Mouse (Mus musculus) stomach, embryonic 14.5 days (tissue): ENCODE data around the gene Memo1. TPM values are rescaled to one million over a fixed set of nuclear protein-coding genes. Genes with fewer than 3 reads are reported as not detected.
"Not testable (repeated sequence)": the region's sequence is repeated elsewhere in the genome, so short reads cannot be mapped to it uniquely, and the experiment has no call there.

Source experiments
- ATAC-seq: fragments of 200-750 bp; cut with Nextera tagmentation; 2 replicates; pipeline ENCODE4 v1.8.0; 2017; ENCODE audit warnings: low read depth, moderate TSS enrichment; ENCODE audit not compliant: insufficient number of reproducible peaks, insufficient read depth, low FRiP score
- H3K27ac ChIP-seq: fragments of 300-500 bp; sonication (generic); 2 replicates; pipeline ENCODE4 v1.5.1; 2014; ENCODE audit warnings: mild to moderate bottlenecking, low read length, moderate library complexity, mixed read lengths
- H3K27me3 ChIP-seq: fragments of 300-500 bp; sonication (generic); 2 replicates; pipeline ENCODE4 v1.6.1; 2014; ENCODE audit warnings: low read length, control low read depth, mixed read lengths; ENCODE audit not compliant: control insufficient read depth, insufficient read depth
- H3K36me3 ChIP-seq: fragments of 300-500 bp; sonication (generic); 2 replicates; pipeline ENCODE4 v1.6.1; 2014; ENCODE audit warnings: mild to moderate bottlenecking, control low read depth, low read length, moderate library complexity, mixed read lengths; ENCODE audit not compliant: control insufficient read depth, insufficient read depth
- H3K4me1 ChIP-seq: fragments of 300-500 bp; sonication (generic); 2 replicates; pipeline ENCODE4 v1.6.1; 2014; ENCODE audit warnings: low read length, control low read depth, mixed read lengths; ENCODE audit not compliant: control insufficient read depth, insufficient read depth
- H3K4me2 ChIP-seq: fragments of 300-500 bp; sonication (generic); replicated peaks from 2 replicates; pipeline ENCODE4 v1.6.1; 2014; ENCODE audit warnings: low read depth, low read length, control low read depth
- H3K4me3 ChIP-seq: fragments of 300-500 bp; sonication (generic); 2 replicates; pipeline ENCODE4 v1.5.1; 2014; ENCODE audit warnings: low read depth, low read length, control low read depth
- H3K9ac ChIP-seq: fragments of 300-500 bp; sonication (generic); replicated peaks from 2 replicates; pipeline ENCODE4 v1.6.1; 2014; ENCODE audit warnings: low read depth, mild to moderate bottlenecking, control low read depth, low read length, moderate library complexity, mixed read lengths
- H3K9me3 ChIP-seq: fragments of 300-500 bp; sonication (generic); 2 replicates; pipeline ENCODE4 v1.6.1; 2016; ENCODE audit warnings: low read depth, low read length, control low read depth; ENCODE audit not compliant: control insufficient read depth
- WGBS: fragments of 180-500 bp; shearing (Covaris S2); extraction: QIAGEN DNeasy Blood & Tissue Kit; methylation state at CpG from one replicate; pipeline ENCODE4 v1.1.7; 2014; 5-methylcytosine and 5-hydroxymethylcytosine counted together
- polyA plus RNA-seq: library from polyadenylated mRNA; unstranded; fragments of >200 nt; fragmentation: Nextera tagmentation; extraction: Ambion mirVana; gene quantifications from 2 replicates; pipeline ENCODE4 v1.2.1, GENCODE M21; 2014

The Memo1 gene
- polyA plus RNA-seq, 1 experiment from 2014 or later, result 94.8 TPM

DNA sequence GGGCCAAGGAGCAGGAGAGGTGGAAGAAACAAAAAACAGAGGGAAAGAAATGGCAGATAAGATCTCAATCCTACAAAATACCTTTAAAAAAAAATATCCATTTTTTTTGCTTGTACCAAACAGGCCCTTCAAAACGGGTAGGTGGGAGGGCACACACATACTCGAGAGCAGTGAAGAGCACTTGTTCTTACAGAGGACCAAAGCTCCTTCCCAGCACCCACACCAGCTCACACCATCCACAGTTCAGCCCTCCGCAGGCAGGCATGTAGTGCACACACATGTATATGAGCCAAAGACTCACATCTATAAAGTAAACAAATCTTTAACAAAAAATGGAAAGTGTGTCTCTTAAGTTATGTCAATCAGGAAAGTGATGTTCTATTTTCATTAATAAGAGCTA is 52.5 kb downstream of the Memo1 start:
- WGBS, result 56% methylated on average over 3 of the region's 3 CpGs
- H3K4me2 ChIP-seq, result no peak overlapping the region
- H3K27ac ChIP-seq, result no peak overlapping the region
- H3K36me3 ChIP-seq, result no peaks in the 10 kb centered on the region; the same call in 1 of the 2 replicates
- no peak for ATAC-seq
- H3K9ac ChIP-seq, result no peak overlapping the region
- no peaks in the 10 kb centered on the region for H3K9me3 ChIP-seq
- no peak overlapping the region for H3K4me3 ChIP-seq
- H3K4me1 ChIP-seq, result no peaks in the 10 kb centered on the region
- no peaks in the 10 kb centered on the region for H3K27me3 ChIP-seq

GRCm38 (mm10) chr17:74240322-74240721 is 55.0 kb downstream of the Memo1 start:
- Histone ChIP-seq H3K4me3 (no peak overlapping the region), H3K36me3 (no peaks in the 10 kb centered on the region; the same call in 1 of the 2 replicates), H3K4me2 (no peak overlapping the region), H3K27ac (no peak overlapping the region), H3K27me3 (no peaks in the 10 kb centered on the region), H3K9ac (no peak overlapping the region), H3K9me3 (no peaks in the 10 kb centered on the region), H3K4me1 (no peaks in the 10 kb centered on the region)
- WGBS, result 93% methylated on average over 1 of the region's 1 CpGs
- ATAC-seq, result no peak

- Histone ChIP-seq H3K4me2 (no peak overlapping the region), H3K4me1 (no peaks in the 10 kb centered on the region), H3K9me3 (no peaks in the 10 kb centered on the region), H3K27me3 (no peaks in the 10 kb centered on the region), H3K36me3 (peaks cover 4% of the 10 kb centered on the region; the same call in 1 of the 2 replicates), H3K9ac (no peak overlapping the region), H3K27ac (no peak overlapping the region), H3K4me3 (no peak overlapping the region)
- no peak for ATAC-seq
- 91% methylated on average over 3 of the region's 3 CpGs for WGBS
Observed at GRCm38 (mm10) chr17:74228131-74228759, 67.1 kb downstream of the Memo1 start.

DNA sequence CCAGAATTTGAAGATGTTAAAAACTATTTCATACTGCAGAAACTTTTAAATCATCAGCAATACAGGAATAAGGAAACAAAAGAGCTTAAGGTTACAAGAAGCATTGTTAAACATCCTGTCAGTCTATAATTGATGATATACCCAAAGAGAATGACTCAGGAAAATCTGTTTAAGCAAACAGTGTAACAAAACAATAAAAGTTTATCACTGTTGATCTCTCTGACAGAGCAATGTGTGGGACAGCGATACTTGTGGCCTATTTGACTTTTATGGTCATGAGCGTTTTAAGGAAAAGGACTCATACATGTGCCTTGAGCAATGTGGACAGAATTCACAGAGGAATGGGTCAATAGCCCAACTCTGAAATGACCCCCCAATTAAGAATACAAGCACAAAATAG is 78.0 kb downstream of the Memo1 start:
- H3K36me3 ChIP-seq, result peaks cover 6% of the 10 kb centered on the region
- H3K9me3 ChIP-seq, result no peaks in the 10 kb centered on the region
- no peaks in the 10 kb centered on the region for H3K27me3 ChIP-seq
- H3K27ac ChIP-seq, result no peak overlapping the region
- ATAC-seq, result no peak
- H3K4me2 ChIP-seq, result no peak overlapping the region
- 63% methylated on average over 2 of the region's 2 CpGs for WGBS
- H3K4me3 ChIP-seq, result no peak overlapping the region
- H3K4me1 ChIP-seq, result no peaks in the 10 kb centered on the region
- no peak overlapping the region for H3K9ac ChIP-seq

DNA sequence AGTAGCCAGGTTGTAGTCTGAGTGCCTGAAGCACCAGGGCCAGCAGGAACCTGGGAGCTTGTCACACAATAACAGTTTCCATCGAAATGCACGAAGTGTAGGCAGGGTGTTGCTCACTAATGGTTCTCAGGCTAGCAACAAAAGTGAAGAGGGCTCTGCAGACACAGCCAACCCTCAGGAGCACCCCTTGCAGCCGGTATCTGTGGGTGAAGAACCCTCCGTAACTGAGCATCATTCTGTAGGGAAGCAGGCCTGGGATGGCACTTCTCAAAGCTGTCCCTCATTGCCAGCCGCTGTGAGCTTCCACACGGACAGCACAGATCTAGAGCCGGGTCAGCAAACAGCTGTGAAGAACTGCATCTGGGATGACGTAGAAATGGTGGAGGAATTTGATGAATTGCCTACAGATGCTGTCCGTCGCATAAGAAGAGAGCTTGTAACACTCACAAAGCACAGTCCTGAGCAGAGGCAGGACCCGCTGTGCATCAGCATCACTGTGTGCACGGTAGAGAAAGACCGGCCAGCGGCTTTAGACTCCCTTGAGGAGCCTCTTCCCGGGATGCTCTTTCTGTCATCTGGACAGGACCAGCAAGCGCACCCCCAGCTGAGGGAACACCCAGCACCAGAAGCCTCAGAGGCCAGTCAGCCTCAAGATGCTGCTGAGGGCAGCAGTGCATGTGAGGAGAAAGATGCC is 82.3 kb downstream of the Memo1 start:
- H3K27me3 ChIP-seq, H3K4me1 ChIP-seq, H3K27ac ChIP-seq, H3K9me3 ChIP-seq, ATAC-seq, H3K9ac ChIP-seq, H3K4me2 ChIP-seq, H3K36me3 ChIP-seq, H3K4me3 ChIP-seq: not testable (repeated sequence)
- 67% methylated on average over 16 of the region's 16 CpGs for WGBS

GRCm38 (mm10) chr17:74209143-74209908 is 86.0 kb downstream of the Memo1 start:
- no peak overlapping the region for H3K9ac ChIP-seq
- H3K4me3 ChIP-seq, result no peak overlapping the region
- ATAC-seq, result no peak
- WGBS, result 33% methylated on average over 5 of the region's 5 CpGs
- no peak overlapping the region for H3K4me2 ChIP-seq
- H3K9me3 ChIP-seq, result no peaks in the 10 kb centered on the region
- H3K27me3 ChIP-seq, result no peaks in the 10 kb centered on the region
- no peak overlapping the region for H3K27ac ChIP-seq
- no peaks in the 10 kb centered on the region for H3K4me1 ChIP-seq
- H3K36me3 ChIP-seq, result peaks cover 3% of the 10 kb centered on the region

- Histone ChIP-seq H3K36me3 (no peaks in the 10 kb centered on the region), H3K4me3 (no peak overlapping the region), H3K4me2 (no peak overlapping the region), H3K9me3 (no peaks in the 10 kb centered on the region), H3K4me1 (no peaks in the 10 kb centered on the region), H3K27ac (no peak overlapping the region), H3K9ac (no peak overlapping the region), H3K27me3 (no peaks in the 10 kb centered on the region)
- WGBS, result 53% methylated on average over 2 of the region's 2 CpGs
- no peak for ATAC-seq
Observed at GRCm38 (mm10) chr17:74195943-74196342, 99.4 kb downstream of the Memo1 start.

DNA sequence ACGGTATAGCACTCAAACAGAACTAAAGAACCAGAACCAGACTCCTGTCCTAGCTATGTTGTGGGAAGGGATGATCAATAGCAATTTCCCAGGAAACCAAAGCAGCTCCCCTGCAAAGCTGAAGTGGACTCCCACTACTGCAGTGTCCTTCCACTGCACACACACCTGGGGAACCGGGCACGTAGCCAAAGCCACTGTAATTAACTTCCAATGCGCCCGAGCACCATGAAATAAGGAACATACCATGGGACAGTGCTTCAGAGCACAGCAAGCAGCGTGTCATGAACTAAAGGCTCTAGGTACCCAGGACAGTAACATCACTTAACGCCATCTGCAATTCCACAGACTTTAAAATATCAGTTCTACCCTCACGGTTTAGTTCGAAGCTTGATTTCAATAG is 100.6 kb downstream of the Memo1 start:
- Histone ChIP-seq H3K27me3 (no peaks in the 10 kb centered on the region), H3K36me3 (no peaks in the 10 kb centered on the region), H3K27ac (no peak overlapping the region), H3K9ac (no peak overlapping the region), H3K4me3 (no peak overlapping the region), H3K4me2 (no peak overlapping the region), H3K9me3 (no peaks in the 10 kb centered on the region), H3K4me1 (no peaks in the 10 kb centered on the region)
- WGBS, result 82% methylated on average over 9 of the region's 9 CpGs
- no peak for ATAC-seq
